23 mouse cellular contexts compared by ENCODE assay signal in the genomic region with DNA sequence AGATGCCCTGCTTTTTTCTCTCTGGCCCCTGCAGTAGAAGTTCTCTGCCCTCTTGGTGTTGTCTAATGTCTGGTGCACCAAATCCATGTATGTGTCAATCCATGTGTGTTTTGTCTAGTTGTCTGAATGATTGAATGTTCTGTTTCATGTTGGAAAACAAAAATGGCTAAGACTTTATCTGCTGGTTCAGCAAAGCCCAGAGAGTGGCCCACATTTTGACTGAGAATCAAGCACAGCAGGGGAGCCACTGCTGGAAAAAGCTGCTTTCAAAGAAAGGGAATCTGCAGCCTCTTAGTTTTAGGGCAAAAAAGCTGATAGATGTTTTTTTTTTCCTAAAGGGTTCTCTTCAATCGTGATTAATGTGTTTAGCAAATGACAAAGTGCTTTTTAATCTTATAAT. TPM values are rescaled to one million over a fixed set of nuclear protein-coding genes. Genes with fewer than 3 reads are reported as not detected.
"Had no signal": no experiment of that assay in that cellular context is flagged by ENCODE, and none has a peak within 500 bp of the region (broad histone marks: within the 10 kb centered on the region; RNA-seq: fewer than 3 reads in every experiment).

No protein-coding gene starts in this region.

- H3K9me3 ChIP-seq: lung, embryonic 15.5 days; midbrain, embryonic 10.5 days; midbrain, embryonic 12.5 days; neural tube, embryonic 13.5 days; neural tube, embryonic 15.5 days had no signal

- ATAC-seq: liver, postnatal 0 days; lung, postnatal 0 days; midbrain, embryonic 16.5 days had no signal

- H3K27ac ChIP-seq: lung, embryonic 15.5 days; midbrain, embryonic 10.5 days; midbrain, embryonic 12.5 days; neural tube, embryonic 13.5 days; neural tube, embryonic 15.5 days had no signal

- H3K4me1 ChIP-seq: lung, embryonic 15.5 days; midbrain, embryonic 10.5 days; midbrain, embryonic 12.5 days; neural tube, embryonic 13.5 days; neural tube, embryonic 15.5 days had no signal

- H3K27me3 ChIP-seq: neural tube, embryonic 13.5 days had no signal

- H3K4me3 ChIP-seq: lung, embryonic 15.5 days; midbrain, embryonic 12.5 days; myocyte; neural tube, embryonic 13.5 days; neural tube, embryonic 15.5 days had no signal

- DNase-seq: liver, postnatal 0 days; lung, adult 2 months; lung, postnatal 4 days; midbrain, embryonic 14.5 days; right cerebral cortex, adult 18-20 months; right cerebral cortex, postnatal 25 days; right cerebral cortex, postnatal 4 days; spleen, adult 18-20 months; thymus, adult 18-20 months; thymus, postnatal 14 days; thymus, postnatal 36 days had no signal

- H3K9ac ChIP-seq: liver, postnatal 0 days; lung, embryonic 15.5 days; midbrain, embryonic 12.5 days; neural tube, embryonic 13.5 days; neural tube, embryonic 15.5 days had no signal

- H3K36me3 ChIP-seq: lung, embryonic 15.5 days; midbrain, embryonic 10.5 days; midbrain, embryonic 12.5 days; neural tube, embryonic 13.5 days; neural tube, embryonic 15.5 days had no signal

RNA-seq across cellular contexts. Expression of gene 4930556J24Rik, which starts 30.2 kb away (rescaled TPM):
- total RNA-seq: megakaryocyte, adult 5-6 weeks; megakaryocyte-erythroid progenitor cell, adult 5-6 weeks had no signal
- polyA plus RNA-seq: liver, postnatal 0 days; lung, adult 2 months; lung, postnatal 0 days; neural tube, embryonic 11.5 days; neural tube, embryonic 15.5 days; thymus, postnatal 0 days had no signal

RNA-seq across cellular contexts. Expression of gene Gal3st1, which starts 37.0 kb away (rescaled TPM):
- total RNA-seq: megakaryocyte-erythroid progenitor cell, adult 5-6 weeks had no signal
- polyA plus RNA-seq: myocyte had no signal
